Mouse (Mus musculus): ENCODE measurements around the gene Sox30. TPM values are rescaled to one million over a fixed set of nuclear protein-coding genes. Genes with fewer than 3 reads are reported as not detected.
"Not testable (repeated sequence)": the region's sequence is repeated elsewhere in the genome, so short reads cannot be mapped to it uniquely, and the experiment has no call there.

The Sox30 gene
- total RNA-seq, 1 experiment from 2014 or later = 0.36 TPM

DNA sequence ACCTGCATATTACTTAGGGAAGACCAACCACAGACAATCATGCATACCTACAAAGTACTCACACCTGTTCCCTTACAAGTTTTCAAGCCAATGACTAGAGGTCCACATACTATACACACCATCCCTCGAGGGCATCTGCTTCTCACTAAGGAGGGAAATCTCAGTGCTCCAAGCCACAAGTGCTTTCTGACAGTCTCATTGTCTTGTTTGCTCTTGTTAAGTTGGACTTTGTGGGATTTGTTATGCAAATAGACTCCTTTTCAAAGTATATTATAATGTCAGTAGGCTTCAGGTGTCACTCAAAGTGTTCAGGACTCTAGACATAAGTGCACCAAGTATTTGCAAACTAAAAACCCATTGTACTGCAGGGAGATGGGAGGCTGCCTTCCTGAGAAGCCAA, 40.1 kb downstream of the Sox30 start:
- no peak for DNase-seq

DNA sequence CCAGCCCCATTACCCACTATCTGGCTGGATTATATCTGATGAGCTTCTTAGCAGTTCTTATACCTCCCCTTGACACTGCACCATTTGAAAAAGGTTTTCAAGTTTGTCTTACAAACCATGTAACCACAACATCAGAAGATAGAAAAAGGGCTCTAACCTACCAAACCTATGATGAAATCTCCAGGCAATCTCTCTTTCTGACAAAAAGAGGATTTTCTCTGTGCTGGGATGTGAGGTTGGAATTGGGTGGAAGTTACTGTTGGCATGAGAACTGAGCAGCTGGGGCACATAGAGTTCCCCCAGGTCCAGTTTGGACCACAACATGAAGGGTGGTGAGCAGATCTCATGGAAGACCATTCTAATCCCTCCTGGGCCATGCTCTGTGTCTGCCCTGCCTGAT, 41.7 kb downstream of the Sox30 start:
- DNase-seq = no peak

DNA sequence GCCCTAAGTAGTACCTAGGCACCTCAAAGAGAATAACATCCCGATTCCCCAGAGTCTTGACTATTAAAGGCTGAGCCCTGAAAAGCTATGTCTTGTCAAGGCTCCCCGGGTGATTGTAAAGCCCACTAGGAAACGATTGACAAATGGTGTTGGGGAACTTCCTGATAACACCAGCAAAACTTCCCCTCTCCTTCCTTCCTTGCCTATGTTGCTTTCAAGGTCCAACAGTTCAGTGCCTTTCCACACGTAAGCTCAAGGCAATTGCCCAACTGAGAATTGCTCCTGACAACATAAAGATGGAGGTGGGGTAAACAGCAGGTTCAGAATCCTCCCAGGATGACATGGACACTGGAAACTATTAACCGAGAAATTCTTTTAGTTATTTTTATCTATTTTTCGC, 42.9 kb downstream of the Sox30 start:
- no peak for DNase-seq

DNA sequence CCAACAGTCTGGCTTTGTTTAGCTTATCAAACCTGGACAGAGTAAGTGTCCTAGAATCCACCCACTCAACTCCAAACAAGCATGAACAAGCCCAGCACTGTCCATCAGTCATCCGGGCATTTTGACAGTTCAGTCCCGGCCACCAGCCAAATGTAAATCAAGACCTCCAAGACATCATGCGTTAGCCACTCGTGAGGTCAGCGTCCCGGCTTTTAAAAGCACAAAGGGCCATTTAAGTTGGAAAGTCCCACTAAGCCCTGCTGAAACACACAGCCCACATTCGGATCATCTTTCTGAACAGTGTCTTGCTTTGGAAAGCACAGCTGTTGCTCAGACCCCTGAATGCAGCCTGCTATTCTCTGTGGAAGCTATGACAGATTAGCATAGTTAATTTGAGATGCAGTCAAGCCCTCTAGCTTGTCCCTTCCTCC, 45.9 kb downstream of the Sox30 start:
- DNase-seq = no peak

DNA sequence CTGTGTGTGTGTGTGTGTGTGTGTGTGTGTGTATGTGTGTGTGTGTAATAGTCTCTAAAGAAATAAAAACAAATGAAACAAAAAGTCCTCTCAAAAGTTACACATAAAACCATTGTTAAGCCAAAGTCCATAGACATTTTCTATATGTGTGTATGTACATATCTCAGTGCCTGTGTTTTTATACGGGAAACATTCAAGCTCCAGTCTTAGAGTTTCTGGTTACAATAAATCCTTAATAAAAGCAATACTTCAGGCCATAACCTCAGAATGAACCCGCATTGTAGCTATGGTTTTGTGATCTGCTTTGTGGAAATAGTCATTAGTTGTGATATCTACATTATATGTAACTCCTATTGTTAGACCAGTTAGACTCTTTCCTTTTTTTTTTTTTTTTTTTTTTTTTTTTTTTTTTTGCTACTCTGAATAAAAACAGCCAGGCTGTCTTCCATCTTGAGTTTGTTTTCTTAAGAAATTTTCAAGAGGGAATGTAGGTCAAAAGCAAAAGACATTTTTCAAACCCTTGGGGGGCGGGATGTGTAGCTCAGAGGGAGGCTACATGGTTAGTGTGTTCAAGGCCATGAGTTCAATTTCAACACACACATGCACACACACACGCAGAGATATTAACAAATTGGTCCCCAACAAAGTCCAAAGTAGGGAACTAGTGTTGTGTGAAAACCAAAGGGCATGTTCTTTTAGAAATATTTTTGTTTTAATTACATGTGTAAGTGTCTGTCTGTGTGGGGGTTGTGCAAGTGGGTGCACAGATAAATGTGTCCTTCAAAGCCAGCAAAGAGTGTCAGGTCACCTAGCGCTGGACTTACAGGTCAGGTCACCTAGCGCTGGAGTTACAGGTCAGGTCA, 48.1 kb downstream of the Sox30 start:
- DNase-seq = no peak

DNA sequence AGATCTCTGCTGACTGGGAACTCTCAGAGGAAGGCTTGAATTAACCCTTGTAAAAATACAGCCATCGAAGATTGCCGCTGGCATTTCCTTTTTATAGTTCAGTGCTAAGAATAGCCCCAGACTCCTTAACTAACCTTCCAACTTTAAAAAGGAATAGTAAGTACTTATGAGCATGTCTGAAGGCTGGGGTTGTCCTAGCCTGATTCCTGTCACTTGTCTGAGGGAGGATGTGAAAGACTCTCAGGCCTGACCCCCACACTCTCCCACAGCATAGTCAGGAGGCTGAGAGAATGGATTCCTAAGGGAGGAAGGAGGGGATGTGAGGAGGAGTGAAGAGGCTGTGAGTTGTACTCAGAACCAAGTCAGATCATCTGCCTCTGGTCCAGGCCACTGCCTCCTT, 49.4 kb downstream of the Sox30 start:
- DNase-seq = no peak

DNA sequence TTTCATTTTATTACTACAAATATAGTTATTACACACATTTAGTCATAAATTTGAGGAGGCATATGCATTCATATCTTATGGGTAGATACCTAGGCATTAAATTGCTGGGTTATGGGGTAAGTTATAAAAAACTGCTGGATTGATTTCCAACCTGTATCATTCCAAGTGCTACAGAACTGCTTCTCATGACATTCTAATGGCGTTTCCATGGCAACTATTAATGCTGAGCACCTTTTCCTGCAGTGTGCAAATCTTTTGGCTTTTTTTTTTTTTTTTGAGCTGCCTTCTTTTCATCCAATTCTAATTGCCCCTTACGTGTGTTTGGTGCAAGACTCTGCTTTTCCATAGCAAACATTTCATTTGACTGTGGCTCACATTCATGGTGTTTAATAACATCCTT, 49.9 kb downstream of the Sox30 start:
- DNase-seq = no peak

DNA sequence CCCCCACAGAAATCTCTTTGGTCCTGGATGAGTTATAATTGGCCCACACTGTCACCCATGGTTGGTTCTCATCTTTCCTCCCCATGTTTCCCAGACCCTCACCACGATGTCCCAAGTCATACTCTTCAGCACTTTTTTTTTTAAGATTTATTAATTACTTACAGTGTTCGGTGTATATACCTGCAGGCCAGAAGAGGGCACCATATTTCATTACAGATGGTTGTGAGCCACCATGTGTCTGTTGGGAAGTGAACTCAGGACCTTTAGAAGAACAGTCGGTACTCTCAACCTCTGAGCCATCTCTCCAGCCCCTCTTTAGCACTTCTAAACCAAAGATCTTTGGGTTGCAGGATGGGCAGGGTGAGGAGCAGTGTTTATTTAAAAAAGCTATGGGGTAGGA, 51.4 kb downstream of the Sox30 start:
- DNase-seq = no peak

DNA sequence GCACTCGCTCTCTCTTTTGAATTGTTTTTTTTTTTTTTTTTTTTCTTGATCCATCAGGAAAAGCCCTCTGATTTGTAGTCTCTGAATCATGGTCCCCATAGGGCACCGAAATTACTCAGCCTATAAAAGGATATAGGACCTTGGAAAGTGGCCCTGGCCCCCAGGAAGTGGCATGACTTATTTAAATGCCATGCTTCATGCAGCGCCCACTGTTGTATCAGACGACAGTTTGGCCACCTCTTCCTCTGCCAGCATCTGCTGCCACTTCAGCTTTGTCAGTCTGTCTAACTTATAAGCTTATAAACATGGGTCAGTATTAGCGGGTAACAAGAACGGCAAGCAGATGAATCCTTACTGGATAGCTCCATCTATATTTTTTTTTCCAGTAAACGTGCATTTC, 52.8 kb downstream of the Sox30 start:
- DNase-seq = peak; percentile 27

DNA sequence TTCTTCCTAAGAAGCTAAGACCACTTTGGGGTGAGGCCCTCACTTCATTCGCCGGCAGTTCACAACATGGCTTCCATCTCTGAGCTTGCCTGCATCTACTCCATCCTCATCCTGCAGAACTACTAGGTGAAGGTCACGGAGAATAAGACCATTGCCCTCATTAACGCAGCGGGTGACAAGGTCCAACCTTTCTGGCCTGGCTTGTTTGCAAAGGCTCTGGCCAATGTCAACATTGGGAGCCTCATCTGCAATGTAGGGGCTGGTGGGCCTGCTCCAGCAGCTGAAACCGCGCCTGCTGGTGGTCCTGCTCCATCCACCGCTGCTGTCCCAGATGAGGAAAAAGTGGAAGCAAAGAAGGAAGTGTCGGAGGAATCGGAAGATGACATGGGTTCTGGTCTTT, 56.3 kb downstream of the Sox30 start:
- DNase-seq = no peak

DNA sequence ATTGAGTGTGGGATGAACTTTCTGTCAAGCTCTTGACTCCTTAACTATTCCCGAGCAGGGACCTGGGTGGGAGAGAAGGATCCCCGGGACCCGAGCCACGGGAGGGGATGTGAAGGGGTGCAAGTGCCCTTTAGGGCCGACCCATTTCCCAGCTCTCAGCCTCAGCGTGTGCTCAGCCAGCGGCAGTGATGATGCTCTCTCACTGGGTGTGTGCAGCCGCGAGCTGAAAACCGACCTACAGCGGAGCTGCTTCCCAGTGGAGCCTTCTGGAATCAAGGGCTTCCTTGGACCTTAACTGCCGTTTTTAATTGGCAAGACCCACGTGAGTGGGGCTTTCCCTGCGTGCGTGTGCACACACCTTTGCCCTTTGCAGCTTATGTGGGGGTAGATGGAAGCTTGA, 58.8 kb downstream of the Sox30 start:
- no peak for DNase-seq

DNA sequence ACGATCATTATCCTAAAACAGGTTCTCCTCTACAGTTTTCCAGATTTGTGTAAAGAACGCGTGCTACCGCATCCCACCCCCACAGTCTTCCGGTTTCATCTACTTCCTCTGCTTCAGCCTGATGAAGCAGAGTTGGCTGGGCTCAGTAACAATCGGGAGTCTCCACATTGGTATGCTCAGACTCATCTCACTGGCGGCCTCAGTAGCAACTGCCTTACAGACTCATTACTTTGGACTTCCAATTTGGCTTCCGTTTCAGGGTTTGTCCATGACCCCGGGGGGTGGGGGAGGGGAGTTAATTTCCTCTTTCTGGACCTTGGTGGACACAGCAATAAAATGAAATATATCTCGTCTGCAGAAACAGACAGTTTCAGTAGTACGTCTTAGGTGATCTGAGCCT, 59.2 kb downstream of the Sox30 start:
- peak; percentile 50 for DNase-seq

DNA sequence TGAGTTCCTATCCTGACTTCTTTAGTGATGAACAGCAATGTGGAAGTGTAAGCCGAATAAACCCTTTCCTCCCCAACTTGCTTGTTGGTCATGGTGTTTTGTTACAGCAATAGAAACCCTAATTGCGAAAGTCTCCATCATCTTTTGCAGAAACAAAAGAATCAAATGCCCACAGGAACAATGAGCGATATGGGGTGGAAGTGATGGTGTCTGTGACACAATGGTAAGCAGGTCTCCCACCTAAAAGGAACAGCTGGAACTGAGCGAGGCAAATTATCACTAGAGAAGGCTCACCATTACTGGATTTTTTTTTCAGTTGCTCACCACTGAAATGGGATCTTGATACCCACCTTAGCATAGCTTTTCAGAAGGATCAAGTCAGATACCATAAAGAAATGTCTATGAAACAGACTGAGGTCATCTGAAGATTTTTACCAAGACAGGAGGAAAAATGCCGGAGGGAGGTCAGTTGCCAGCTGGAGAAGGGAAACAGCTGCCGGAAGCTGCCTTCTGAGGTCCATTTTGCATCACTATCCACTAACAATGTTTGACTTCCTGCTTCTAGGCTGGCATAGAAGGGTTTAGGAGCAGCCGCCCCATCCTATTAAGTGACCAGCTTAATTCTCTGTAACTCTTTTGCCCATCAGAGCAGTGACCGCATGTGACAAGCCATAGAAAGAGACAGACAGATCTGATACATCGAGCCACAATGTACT, 60.9 kb downstream of the Sox30 start:
- DNase-seq = no peak

DNA sequence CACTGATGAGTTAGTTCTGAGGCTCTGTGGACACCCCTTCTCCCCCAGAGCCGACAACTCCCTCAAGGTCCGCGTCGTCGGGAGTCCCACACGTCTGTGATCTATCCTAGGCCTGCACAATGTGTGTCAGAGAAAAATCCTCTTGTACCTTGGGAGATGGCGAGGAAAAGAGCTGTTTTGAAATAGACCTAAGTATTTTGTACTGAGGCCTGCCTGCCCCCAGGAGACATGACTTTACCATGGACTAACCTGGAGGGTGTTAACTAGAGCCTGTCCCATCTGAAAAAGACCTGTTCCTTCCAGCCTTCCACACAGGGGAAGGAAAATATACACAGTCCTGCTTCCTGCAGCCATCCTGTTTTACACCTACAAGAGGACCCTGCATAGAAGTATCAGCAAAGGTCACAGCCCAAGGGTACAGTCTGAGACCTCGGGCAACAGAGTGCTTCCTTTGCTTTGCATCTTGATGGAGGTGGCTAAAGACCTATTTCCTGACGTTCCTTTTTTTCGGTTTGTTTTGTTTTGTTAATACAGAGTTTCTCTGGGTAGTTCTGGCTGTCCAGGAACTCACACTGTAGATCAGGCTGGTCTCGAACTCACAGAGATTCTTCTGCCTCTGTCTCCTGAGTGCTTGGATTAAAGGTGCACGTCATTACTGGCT, 61.6 kb downstream of the Sox30 start:
- DNase-seq = no peak

DNA sequence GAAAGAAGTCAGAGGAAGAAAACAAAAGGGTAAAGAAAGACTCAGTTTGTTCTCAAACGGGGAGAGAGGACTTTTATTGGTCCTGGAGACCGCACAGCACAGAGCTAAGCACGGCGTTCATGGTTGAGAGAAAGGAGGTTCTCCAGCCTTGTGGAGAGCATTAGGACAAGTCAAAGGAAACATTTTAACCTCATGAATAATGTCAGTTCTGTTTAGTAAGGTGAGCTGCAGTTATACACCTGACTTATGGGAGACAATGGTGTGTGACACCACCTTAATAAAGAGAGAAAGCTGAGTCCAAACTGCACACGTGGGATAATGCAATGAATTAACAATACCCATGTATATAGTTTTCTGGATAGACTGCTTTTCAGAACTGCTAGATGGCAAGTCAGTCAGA, 64.7 kb downstream of the Sox30 start:
- no peak for DNase-seq

DNA sequence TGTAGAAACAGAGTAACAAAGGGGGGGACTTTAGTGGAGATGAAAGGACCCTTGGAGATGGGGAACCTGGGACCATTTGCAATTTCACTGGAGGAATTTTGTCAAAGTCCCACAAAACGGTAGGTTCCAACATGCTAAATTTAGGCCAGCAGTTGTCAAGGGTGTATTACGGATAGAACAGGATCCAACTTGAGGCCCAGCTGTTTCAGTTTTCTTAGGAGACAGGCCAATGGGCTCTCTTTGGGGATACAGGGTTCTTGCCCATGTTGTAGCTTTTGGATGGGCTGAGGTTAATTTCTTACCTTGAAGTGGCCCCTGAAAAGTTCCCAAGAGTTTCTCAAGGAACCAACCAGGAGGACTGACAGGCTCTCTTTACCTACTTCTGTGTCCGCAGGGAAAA, 67.2 kb downstream of the Sox30 start:
- DNase-seq = no peak

DNA sequence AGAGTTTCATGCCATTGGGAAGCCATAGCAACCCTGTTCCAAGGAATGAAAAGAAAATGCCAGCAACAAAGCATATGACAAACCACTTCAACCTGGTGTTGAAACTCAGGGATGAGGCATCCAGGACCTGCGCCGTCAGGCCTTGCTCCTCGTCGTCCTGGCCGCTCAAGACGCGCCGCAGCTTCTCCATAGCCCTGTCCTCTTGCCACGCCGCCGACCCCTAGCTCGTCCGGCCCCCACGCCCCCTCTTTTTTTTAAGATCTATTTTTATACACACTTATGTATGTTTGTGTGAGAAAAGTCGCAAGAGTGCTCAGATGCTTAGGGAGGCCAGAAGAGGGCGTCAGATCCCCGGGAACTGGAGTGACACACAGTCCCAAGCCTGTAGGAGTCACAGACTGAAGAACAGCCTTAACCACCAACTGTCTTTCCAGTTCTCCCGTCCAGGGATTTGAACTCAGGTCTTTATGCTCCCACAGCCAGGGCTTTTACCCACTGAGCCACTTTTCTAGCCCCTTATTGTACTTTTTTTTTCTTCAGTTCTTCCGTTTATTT, 72.1 kb downstream of the Sox30 start, which contains the start of gene Gm12166:
Gene Gm12166, minus strand, starts transcription at position 217 of the 555 bp plus-strand sequence.
- DNase-seq = peak; percentile 66

DNA sequence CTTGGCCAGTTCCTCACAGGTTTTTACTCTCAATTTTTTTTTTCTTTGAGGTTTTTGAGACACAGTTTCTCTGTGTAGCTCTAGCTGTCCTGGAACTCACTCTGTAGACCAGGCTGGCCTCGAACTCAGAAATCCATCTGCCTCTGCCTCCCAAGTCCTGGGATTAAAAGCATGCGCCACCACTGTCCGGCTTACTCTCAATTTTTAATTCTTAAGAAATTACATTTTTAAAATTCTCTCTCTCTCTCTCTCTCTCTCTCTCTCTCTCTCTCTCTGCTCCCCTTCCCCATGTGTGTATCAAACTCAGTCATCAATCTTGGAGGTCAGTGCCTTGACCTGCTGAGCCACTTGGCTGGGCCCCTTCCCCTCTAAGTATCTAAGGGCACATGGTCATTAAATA, 73.3 kb downstream of the Sox30 start:
- DNase-seq = not testable (repeated sequence)

DNA sequence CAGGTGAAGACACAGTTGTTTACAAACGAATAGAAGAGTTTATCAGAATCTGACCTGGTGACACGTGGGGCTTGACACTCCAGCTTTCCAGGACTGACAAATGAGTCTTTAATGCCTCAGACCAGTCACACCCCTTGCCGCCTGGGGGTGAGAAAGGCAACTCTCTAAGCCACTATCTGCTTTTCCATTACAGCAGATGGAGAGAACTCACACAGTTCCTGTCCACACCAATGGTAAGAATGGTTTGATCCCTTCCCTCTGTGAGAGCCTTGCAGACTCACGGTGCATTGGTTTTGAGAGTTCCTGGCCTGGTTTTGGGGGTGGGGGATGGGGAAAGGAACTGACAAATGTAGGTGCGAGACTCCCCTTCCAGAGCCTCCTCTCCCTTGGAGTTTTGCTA, 74.2 kb downstream of the Sox30 start:
- no peak for DNase-seq

DNA sequence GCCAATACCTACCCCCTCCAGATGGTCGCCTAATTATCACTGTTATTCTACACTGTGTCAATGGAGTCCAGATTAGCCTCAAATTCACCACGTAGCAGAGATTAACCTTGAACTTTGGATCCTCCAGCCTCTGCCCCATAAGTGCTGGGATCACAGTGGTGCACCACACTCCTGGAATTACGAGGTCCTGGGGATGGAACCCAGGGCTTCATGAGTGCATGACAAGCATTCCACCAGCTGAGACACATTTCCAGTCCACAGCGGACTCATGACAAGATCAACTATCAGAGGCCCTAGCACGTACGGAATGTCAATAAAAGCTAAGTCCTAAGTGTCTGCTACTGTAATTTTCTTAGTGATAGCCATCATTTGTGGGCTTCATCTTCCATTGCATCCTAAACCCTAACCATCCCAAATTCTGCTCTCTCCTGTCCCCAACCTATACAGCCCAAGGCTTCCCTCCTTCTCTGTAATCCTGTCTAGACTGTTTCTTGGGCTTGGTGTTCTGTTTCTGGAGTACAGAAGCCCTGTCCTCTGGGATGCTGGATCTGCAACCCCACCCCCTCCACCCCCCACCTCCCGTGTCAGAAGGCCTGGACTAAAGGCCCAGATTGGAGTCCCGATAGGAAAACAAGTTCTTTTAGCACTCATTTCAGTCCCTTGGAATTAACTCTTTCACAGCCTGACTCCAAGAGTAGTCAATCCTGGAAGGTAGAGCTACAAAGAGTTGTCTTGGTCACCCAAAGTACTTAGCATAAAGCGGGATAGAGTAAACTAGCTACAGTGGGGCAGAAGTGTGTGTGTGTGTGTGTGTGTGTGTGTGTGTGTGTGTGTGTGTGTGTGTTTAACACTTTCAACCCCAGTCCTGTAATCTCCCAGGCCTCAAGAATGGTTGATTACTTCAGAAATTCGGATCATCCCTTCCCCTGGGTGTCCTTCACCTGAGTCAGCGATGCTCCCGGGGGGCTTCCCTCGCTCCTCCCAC, 75.1 kb downstream of the Sox30 start:
- no peak for DNase-seq

All from adrenal gland, postnatal 25 days (tissue).